Mouse (Mus musculus) brain, adult 2 months (tissue): ENCODE data around the gene Hmx1.

ENCODE experiments used
- DNase-seq: peaks from one replicate; pipeline ENCODE4 v3.0.0; 2011; ENCODE audit warnings: low read depth, low spot score

The Hmx1 gene

GRCm38 (mm10) chr5:35388491-35389111 is at the start of gene Hmx1:
Hmx1 (plus strand) TSS chr5:35389108.
- no peak for DNase-seq

- DNase-seq: no peak
Measured at GRCm38 (mm10) chr5:35345084-35345483, 43.8 kb upstream of the Hmx1 start.

GRCm38 (mm10) chr5:35348794-35349193 is 40.1 kb upstream of the Hmx1 start:
- peak; percentile 95 for DNase-seq

GRCm38 (mm10) chr5:35357544-35358440 is 31.1 kb upstream of the Hmx1 start:
- DNase-seq: no peak

- DNase-seq: peak; percentile 94
Measured at GRCm38 (mm10) chr5:35361570-35362284, 27.2 kb upstream of the Hmx1 start.

- no peak for DNase-seq
Measured at GRCm38 (mm10) chr5:35366241-35367032, 22.5 kb upstream of the Hmx1 start.

GRCm38 (mm10) chr5:35368916-35369315 is 20.0 kb upstream of the Hmx1 start:
- DNase-seq: no peak

- no peak for DNase-seq
Measured at GRCm38 (mm10) chr5:35379066-35379465, 9.8 kb upstream of the Hmx1 start.

GRCm38 (mm10) chr5:35379815-35380214 is 9.1 kb upstream of the Hmx1 start:
- DNase-seq: peak; percentile 55

- DNase-seq: no peak
Measured at GRCm38 (mm10) chr5:35387834-35388490, 946 bp upstream of the Hmx1 start.

GRCm38 (mm10) chr5:35389441-35389840 is 533 bp downstream of the Hmx1 start:
- DNase-seq: no peak

GRCm38 (mm10) chr5:35389915-35390314 is 1.0 kb downstream of the Hmx1 start:
- no peak for DNase-seq

GRCm38 (mm10) chr5:35390848-35391655 is 2.1 kb downstream of the Hmx1 start:
- DNase-seq: no peak

- peak; percentile 6 for DNase-seq
Measured at GRCm38 (mm10) chr5:35391656-35392333, 2.9 kb downstream of the Hmx1 start.

- DNase-seq: no peak
Measured at GRCm38 (mm10) chr5:35392334-35392695, 3.4 kb downstream of the Hmx1 start.

- DNase-seq: no peak
Measured at GRCm38 (mm10) chr5:35395566-35396440, 6.9 kb downstream of the Hmx1 start.

GRCm38 (mm10) chr5:35396976-35397641 is 8.2 kb downstream of the Hmx1 start:
- no peak for DNase-seq
